Mouse (Mus musculus) G1E (cell line): Measurements from ENCODE around the gene Galnt2.

Experiments used
- CTCF ChIP-seq: IDR thresholded peaks from 2 replicates; pipeline ENCODE4 v1.5.1; 2012; ENCODE audit warnings: low read depth, low read length, inconsistent platforms, mixed read lengths
- GATA1 ChIP-seq: IDR thresholded peaks from 2 replicates; pipeline ENCODE4 v1.6.1; 2012; ENCODE audit warnings: borderline replicate concordance, low read length, inconsistent platforms, mixed read lengths
- TAL1 ChIP-seq: conservative IDR thresholded peaks from 2 replicates; pipeline ENCODE4 v1.6.1; 2012; ENCODE audit warnings: low read depth, low read length, inconsistent platforms, mixed read lengths

- TF ChIP-seq GATA1 (no peak), CTCF (no peak), TAL1 (no peak)
These were observed 142.6 kb downstream of the Galnt2 start for GRCm38 (mm10) chr8:124373753-124374152.
